Mouse (Mus musculus) testis, postnatal 14 days (tissue): ENCODE measurements around the gene Vsig2.

Source experiments
- DNase-seq: peaks from one replicate; pipeline ENCODE4 v3.0.0; 2021; ENCODE audit warnings: low spot score

Vsig2 gene

DNA sequence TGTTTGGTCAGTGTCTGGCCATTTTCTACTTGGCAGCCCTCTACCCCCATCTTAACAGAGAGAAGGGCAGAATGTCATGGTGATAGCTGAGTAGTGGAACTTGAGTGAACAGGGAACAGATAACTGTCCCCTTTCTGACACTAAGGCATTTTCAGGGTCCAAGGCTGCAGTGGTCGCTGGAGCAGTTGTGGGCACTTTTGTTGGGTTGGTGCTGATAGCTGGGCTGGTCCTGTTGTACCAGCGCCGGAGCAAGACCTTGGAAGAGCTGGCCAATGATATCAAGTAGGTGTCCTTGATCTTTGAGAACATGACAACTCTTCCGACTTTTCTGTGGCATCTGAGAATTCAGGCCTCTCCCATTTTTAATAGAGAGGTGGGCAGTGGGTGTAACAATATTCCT is 2.2 kb upstream of the Vsig2 start:
- DNase-seq = no peak

GRCm38 (mm10) chr9:37537658-37538250 is 1.3 kb upstream of the Vsig2 start:
- DNase-seq = no peak

DNA sequence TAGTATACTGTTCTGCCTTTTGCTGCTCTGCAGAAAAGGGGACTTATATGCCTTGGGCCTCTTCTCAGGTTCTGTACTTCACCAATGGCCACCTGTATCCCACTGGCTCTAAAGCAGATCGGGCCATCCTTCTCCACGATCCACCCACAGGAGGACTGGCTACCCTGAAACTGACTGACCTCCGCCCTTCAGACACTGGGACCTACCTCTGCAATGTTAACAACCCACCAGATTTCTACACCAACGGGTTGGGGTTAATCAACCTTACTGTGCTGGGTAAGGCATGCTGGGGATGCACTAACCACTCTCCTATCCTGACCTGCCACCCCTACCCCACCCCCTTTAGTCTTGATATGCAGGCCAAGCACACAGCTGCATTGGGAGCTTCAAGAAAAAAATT is 1.2 kb downstream of the Vsig2 start:
- DNase-seq = no peak

DNA sequence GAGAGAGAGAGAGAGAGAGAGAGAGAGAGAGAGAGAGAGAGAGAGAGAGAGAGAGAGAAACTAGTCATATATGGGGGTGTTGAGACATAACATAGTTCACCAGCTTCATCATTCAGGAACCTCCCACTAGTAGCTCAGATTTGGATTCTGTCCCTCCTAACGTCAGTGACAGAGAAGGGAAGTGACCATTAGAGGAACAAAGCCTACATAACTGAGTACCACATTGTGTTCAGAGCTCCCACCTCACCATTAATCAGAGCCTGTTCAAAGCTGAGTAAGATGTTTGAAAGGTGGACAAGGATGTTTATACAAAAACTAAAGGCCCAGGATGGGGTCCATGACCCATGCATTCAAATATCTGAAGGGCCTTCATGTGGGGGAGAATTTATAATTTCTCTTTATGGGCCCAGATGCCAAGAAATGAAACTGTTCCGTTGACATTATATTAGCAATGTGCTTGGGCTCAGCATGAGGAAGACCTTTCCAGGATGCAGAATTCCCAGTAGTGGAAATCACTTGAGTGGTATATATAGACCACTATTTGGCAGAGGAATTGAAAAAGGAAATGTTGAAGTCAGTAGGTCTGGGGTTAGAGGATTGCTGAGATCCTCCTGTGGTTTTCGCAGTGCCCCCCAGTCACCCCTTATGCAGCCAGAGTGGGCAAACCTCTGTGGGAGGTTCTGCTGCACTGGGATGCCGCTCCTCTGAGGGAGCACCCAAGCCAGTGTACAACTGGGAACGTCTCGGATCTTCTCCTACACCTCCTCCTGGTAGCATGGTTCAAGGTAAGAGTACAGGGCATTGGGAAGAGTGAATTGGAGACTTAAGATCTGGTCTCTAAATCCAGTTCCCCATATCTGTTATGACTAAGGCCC is 1.9 kb downstream of the Vsig2 start:
- no peak for DNase-seq

- no peak for DNase-seq
Observed at GRCm38 (mm10) chr9:37541851-37542642, 3.0 kb downstream of the Vsig2 start.

DNA sequence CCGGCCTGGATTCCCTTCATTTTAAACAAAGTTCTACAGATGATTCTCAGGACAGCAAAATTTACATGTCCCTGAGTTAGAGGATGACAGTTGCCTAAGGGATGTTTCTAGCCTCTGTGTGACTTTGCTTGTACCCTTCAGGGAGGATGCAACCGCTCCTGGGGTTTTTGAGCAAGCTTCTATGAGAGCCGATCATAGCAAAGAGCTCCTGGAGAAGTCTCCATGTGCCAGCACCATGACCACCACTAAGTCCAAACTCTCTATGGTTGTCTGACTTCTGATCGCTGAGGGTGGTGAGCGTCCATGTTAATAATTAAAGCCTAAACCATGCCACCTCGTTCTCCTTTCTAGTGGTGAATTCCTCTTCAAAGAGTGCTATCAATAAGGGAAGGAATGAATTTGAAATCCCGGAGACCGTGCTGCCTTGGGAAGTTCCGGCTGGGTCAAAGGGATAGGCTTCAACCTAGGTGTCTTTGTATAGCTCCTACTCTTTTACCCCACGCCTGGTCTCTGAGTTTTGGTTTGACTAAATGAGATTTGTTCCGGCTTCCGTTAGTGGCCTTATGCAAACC is 4.9 kb downstream of the Vsig2 start:
- no peak for DNase-seq

DNA sequence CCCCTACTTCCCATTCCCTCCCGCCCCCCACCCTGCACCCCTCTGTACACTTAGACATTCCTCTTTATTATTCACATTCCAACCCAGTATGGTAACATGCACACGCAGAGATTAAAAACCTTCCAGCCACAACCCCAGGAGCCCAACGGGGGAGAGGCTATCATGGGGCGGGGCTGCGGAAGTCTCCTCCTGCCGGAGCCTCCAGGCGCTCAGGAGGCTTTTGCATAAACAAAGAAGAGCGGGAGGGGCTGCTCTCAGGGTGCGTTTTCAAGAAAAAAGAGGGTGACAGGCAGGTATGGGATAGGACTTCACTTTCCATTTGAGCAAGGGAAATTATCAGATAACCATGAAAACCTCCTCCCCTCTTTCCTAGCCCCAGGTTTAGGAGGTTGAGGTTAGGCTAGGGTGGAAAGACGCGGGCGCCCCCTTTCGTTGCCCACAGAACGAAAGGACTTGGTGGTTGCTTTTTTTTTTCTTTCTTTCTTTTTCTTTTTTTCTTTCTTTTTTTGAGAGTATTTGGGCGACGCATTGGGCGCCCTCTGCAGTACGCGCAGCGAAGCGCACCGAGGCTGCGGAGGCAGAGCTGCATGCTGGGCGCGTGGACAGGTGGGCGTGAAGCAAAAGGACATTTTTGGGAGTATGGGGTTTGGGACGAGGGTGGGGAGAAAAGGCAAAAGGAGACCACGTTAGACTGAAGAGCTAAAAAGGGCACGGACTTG is 5.6 kb downstream of the Vsig2 start:
- peak; percentile 26 for DNase-seq

DNA sequence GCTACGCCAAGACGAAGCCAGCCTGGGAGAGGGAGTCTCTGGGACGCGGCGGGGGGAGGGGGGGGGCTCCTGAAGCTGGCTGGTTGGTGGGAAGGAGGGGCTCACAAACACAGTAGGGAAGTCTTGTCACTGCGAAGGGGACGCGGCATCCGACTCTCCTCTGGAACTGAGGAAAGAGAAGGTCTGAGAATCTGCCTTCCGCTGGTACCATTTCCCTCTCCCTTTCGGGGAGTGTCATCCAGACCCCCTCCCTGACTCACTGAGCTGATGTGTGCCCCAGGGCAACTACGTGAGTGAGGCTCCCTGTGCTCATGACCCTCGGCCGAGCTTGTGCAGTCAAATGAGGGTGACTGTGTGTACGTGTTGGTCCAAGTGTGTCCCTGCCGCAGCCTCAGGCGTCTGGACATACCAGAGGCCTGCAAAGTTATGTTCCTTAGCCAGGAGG is 6.1 kb downstream of the Vsig2 start:
- DNase-seq = no peak

- DNase-seq = no peak
Observed at GRCm38 (mm10) chr9:37545847-37546452, 6.9 kb downstream of the Vsig2 start.

GRCm38 (mm10) chr9:37546889-37547288 is 7.8 kb downstream of the Vsig2 start:
- no peak for DNase-seq

DNA sequence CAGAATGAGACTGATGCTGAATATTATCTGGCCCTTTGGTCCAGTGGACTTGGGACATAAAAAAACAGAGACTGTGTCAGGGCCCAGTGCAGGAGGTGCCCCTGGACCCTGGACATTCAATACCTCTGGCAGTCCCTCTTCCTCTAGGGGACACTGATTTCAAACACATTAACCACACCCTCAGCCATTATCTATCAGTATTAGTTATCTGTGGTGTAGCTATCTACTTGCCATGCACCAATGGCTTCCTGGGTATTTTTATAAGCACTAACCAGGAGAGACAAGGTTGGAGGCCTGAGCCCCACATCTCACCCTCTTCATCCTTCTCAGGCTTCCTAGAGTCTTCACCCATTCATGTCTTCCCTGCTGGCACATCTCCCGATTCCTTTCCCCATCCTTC is 11.4 kb downstream of the Vsig2 start:
- DNase-seq = no peak

DNA sequence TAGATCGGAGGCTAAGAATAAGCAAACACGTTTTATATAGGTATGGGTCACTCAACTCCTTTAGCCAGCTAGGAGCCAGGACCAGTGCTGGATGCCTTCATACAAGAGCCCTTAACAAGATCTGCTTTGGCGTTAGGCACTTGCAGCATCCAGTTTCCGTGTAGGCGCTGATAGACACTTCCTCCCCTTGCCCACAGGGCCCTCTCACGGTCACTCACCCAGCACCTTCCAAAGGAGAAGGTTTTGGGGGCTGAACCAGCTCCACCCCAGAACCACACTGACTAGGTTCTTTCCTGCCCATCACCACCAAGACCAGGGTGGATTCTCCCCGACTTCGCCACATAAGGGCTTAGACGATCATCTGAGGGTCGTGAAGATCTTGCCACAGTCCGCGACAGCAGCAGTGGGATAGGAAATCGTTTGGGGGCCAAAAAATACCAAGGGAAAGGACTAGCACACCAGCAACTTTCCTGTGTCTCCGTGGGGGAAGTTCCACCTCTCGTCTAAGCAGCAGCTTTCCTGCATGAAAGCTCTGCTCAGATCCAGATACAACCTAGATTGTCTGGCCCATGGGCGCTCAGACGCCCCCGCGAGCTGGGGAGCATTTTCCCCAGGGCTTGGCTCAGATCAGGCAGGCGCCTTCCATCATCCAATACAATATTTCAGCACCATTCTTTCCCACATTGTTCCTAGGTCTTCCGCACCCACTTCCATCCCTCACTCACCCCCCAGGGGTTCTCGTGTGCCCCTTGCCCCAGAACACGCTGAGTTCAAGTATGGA is 12.9 kb downstream of the Vsig2 start:
- DNase-seq = no peak

GRCm38 (mm10) chr9:37552536-37553293 is 13.7 kb downstream of the Vsig2 start, which contains the start of gene Nrgn:
Gene Nrgn (minus strand): TSS chr9:37552904.
- peak; percentile 69 for DNase-seq

GRCm38 (mm10) chr9:37554279-37554678 is 15.2 kb downstream of the Vsig2 start:
- no peak for DNase-seq

GRCm38 (mm10) chr9:37554838-37555748 is 16.0 kb downstream of the Vsig2 start, which contains the start of gene Siae:
Gene Siae (plus strand): TSS chr9:37555698.
- DNase-seq = no peak

DNA sequence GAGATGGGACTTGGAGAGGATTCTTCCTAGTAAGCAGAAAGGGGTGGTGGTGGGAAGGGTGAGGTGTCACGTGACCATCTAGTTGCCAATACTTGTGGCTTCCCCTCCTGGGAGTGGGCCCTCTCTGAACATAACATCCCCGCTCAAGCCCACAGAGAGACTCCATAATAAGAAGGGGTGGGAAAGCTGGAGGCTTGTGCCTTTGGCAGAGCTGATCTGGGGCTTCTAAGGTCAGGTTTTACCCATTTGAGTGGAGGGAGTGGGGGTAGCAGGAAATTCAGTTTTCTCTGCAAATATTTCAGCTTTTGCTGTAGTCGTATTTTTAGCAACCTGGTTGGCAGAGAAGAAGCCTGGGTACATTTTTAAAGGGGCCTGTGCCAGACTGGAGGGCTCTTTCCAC is 17.3 kb downstream of the Vsig2 start:
- DNase-seq = no peak

DNA sequence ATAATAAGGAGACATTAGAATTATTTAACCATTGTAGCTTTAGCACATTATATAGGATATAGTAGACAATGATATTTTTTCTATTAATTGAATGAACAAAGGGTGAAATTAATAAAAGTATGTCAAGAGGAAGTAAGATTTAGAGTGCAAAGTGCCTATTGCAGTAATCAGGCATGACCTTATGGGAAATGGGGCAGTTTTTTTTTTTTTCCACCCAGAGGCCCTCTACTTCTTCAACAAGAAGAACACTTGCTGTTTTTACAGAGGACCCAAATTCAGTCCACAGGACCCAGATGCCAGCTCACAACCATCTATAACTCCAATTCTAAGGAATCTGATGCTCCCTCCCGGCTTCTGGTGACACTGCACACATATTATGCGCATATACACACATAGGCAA is 21.6 kb downstream of the Vsig2 start:
- DNase-seq = no peak

DNA sequence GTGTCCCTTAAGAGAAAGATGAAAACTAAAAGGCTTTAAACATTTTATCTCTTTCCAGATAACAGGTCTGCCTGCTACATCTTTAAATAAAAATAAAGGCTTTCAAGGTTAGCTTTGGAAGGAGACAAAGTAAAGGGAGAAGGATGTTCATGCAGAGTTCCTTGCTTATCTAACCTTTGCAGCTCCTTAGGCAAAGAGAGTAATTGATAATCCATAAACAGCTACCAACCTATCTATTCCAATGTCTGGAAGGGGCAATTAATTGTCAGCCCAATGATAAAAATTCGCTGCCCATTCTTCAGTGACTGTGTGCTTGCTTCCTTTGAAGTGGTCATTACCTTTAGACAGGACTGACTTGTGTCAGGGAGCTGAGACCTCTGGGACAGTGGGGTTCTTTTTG is 24.8 kb downstream of the Vsig2 start:
- DNase-seq = no peak

DNA sequence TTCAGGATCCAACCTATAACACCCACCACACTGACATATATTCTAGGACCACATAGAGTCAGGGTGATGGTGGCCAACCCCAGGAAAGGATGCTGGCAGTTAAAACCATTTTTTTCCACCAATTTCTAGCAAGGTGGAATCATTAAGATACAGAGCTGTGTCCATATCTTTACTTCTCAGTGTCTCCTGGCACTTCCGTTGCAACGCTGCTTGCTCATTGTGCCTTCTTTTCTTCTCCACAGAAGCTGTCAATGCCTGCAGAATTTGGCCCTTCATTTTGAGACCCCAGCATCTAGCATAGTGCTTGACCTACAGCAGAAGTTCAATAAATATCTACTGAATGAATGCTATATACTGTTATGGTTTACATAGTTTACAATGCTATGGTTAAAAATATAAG is 28.0 kb downstream of the Vsig2 start:
- no peak for DNase-seq
